Mouse (Mus musculus) G1E (cell line): ENCODE measurements around the gene Olfr794.

Experiments used
- CTCF ChIP-seq: IDR thresholded peaks from 2 replicates; pipeline ENCODE4 v1.5.1; 2012; ENCODE audit warnings: low read depth, low read length, inconsistent platforms, mixed read lengths
- GATA1 ChIP-seq: IDR thresholded peaks from 2 replicates; pipeline ENCODE4 v1.6.1; 2012; ENCODE audit warnings: borderline replicate concordance, low read length, inconsistent platforms, mixed read lengths
- GATA2 ChIP-seq: IDR thresholded peaks from 2 replicates; pipeline ENCODE4 v1.6.1; 2012; ENCODE audit warnings: low read depth, low read length, inconsistent platforms, borderline replicate concordance
- TAL1 ChIP-seq: conservative IDR thresholded peaks from 2 replicates; pipeline ENCODE4 v1.6.1; 2012; ENCODE audit warnings: low read depth, low read length, inconsistent platforms, mixed read lengths

GRCm38 (mm10) chr10:129549354-129549753 is 18.1 kb upstream of the Olfr794 start:
- no peak for TF ChIP-seq CTCF
- TF ChIP-seq GATA2 = no peak
- no peak for TF ChIP-seq GATA1
- TF ChIP-seq TAL1 = no peak
